Comparison of ENCODE assay signal across 7 mouse cellular contexts in genomic region chr3:116747648-116748047, GRCm38 (mm10). TPM values are rescaled to one million over a fixed set of nuclear protein-coding genes. Genes with fewer than 3 reads are reported as not detected.
DNase-seq lines count a peak whose midpoint lies in the region; ATAC-seq and TF ChIP-seq lines count a peak whose summit lies in the region.
"Not testable (repeated sequence)": the region's sequence is repeated elsewhere in the genome, so short reads cannot be mapped to it uniquely, and the experiment has no call there.

No protein-coding gene starts in this region.

- peaks cover 17% of the 10 kb centered on the region for H3K36me3 ChIP-seq in hindbrain, postnatal 0 days (ENCODE audit: insufficient read depth, low read length)
- not testable (repeated sequence) for H3K36me3 ChIP-seq in kidney, postnatal 0 days (ENCODE audit: insufficient read depth, low read length); lung, postnatal 0 days (ENCODE audit: insufficient read depth, low read length); stomach, postnatal 0 days (ENCODE audit: control insufficient read depth, insufficient read depth, low read length)

- DNase-seq in Patski (ENCODE audit: low read depth, low spot score); hindbrain, postnatal 0 days (ENCODE audit: low spot score); kidney, postnatal 0 days (ENCODE audit: low spot score); left cerebral cortex, adult 2 months (ENCODE audit: extremely low spot score in 1 of 2, low spot score in 2 of 2); lung, postnatal 0 days (ENCODE audit: low spot score); stomach, postnatal 0 days (ENCODE audit: low spot score): not testable (repeated sequence)
- DNase-seq in heart, adult 11 months, result peak; percentile 76

- not testable (repeated sequence) for H3K27ac ChIP-seq in hindbrain, postnatal 0 days; kidney, postnatal 0 days; left cerebral cortex, adult 2 months; lung, postnatal 0 days (ENCODE audit: low read length); stomach, postnatal 0 days (replicated peaks)

- not testable (repeated sequence) for H3K9me3 ChIP-seq in hindbrain, postnatal 0 days (ENCODE audit: low read length); kidney, postnatal 0 days (replicated peaks; ENCODE audit: low read length); lung, postnatal 0 days (ENCODE audit: low read length); stomach, postnatal 0 days (ENCODE audit: control insufficient read depth, low read length)

- not testable (repeated sequence) for H3K9ac ChIP-seq in hindbrain, postnatal 0 days (replicated peaks; ENCODE audit: low read length); kidney, postnatal 0 days (ENCODE audit: low read depth, low read length); lung, postnatal 0 days (replicated peaks; ENCODE audit: low read depth); stomach, postnatal 0 days (ENCODE audit: low read length)

- not testable (repeated sequence) for H3K4me2 ChIP-seq in hindbrain, postnatal 0 days (ENCODE audit: low read depth, low read length); kidney, postnatal 0 days (ENCODE audit: low read length); lung, postnatal 0 days (replicated peaks; ENCODE audit: low read depth, low read length); stomach, postnatal 0 days (replicated peaks; ENCODE audit: low read depth)

- peak; percentile 66 for TF ChIP-seq CTCF in Patski (IDR thresholded peaks at IDR 0.05)
- 0 out of 2 replicates have a peak, but pooled peaks have one; percentile 9 for TF ChIP-seq CTCF in hindbrain, postnatal 0 days (IDR thresholded peaks at IDR 0.05; ENCODE audit: low read depth)
- TF ChIP-seq CTCF in kidney, postnatal 0 days (IDR thresholded peaks at IDR 0.05; ENCODE audit: low read depth), result peak; percentile 28; the same call in 1 of the 2 replicates
- TF ChIP-seq CTCF in left cerebral cortex, adult 2 months (IDR thresholded peaks at IDR 0.05), result peak; percentile 12
- TF ChIP-seq CTCF in lung, postnatal 0 days (IDR thresholded peaks at IDR 0.05), result peak; percentile 21
- peak; percentile 44 for TF ChIP-seq CTCF in stomach, postnatal 0 days (IDR thresholded peaks at IDR 0.05; ENCODE audit: low read depth)

- intact Hi-C loops in left cerebral cortex, adult 2 months (cut with DNase I), result loop anchor here (2.0 kb wide), 1 partner anchor 153 kb away; the partner anchor contains the start of gene Sass6

- CTCF ChIA-PET in Patski (lab: Charles Lee), result interaction anchor here (1.0 to 7.4 kb wide), 6 partner anchors 12 to 416 kb away, joined by 4 to 64 read pairs (median 5); partner anchors contain the start of genes Dbt and Slc35a3

- not testable (repeated sequence) for ATAC-seq in Patski; hindbrain, postnatal 0 days; kidney, postnatal 0 days (replicated peaks; ENCODE audit: low FRiP score, low read depth); lung, postnatal 0 days; stomach, postnatal 0 days (ENCODE audit: low FRiP score, low TSS enrichment)

- POLR2A ChIA-PET in Patski (lab: Charles Lee), result not testable (repeated sequence)

- not testable (repeated sequence) for TF ChIP-seq EP300 in lung, postnatal 0 days (IDR thresholded peaks at IDR 0.05); stomach, postnatal 0 days (optimal IDR thresholded peaks at IDR 0.05)

- WGBS in hindbrain, postnatal 0 days, result 90% methylated on average over 7 of the region's 7 CpGs
- WGBS in kidney, postnatal 0 days, result 88% methylated on average over 7 of the region's 7 CpGs
- 88% methylated on average over 7 of the region's 7 CpGs for WGBS in lung, postnatal 0 days
- 89% methylated on average over 7 of the region's 7 CpGs for WGBS in stomach, postnatal 0 days

- H3K27me3 ChIP-seq in Patski; hindbrain, postnatal 0 days (ENCODE audit: insufficient read depth, low read length); kidney, postnatal 0 days (ENCODE audit: insufficient read depth, low read length); lung, postnatal 0 days (replicated peaks; ENCODE audit: insufficient read depth, low read length); stomach, postnatal 0 days (ENCODE audit: control insufficient read depth, insufficient read depth, low read length): not testable (repeated sequence)

- H3K4me1 ChIP-seq in hindbrain, postnatal 0 days (ENCODE audit: insufficient read depth, low read length); kidney, postnatal 0 days (replicated peaks; ENCODE audit: insufficient read depth, low read length); lung, postnatal 0 days (ENCODE audit: insufficient read depth, low read depth, low read length); stomach, postnatal 0 days (replicated peaks; ENCODE audit: control insufficient read depth, insufficient read depth): not testable (repeated sequence)

- in situ Hi-C loops in Patski (cut with MboI; ENCODE audit: low pct_unique_long_range_greater_than_20kb), result loop anchor here (5.0 to 25.0 kb wide), 4 partner anchors 150 to 710 kb away; partner anchors contain the start of gene Dbt

- not testable (repeated sequence) for H3K4me3 ChIP-seq in hindbrain, postnatal 0 days (ENCODE audit: low read length); kidney, postnatal 0 days (replicated peaks; ENCODE audit: low read depth, low read length); left cerebral cortex, adult 2 months; lung, postnatal 0 days (ENCODE audit: low read depth, low read length); stomach, postnatal 0 days (ENCODE audit: low read depth, low read length)

RNA-seq across cellular contexts. Expression of gene Slc35a3, which starts 35.0 kb away (rescaled TPM):
- polyA plus RNA-seq in Patski (2021), result 44.0 TPM
- total RNA-seq in hindbrain, postnatal 0 days (2014; rRNA removed), result 15.9 and 20.7 TPM in 2 replicates
- polyA plus RNA-seq in hindbrain, postnatal 0 days (2015; fragmentation: Nextera tagmentation; extraction: Ambion mirVana), result 7.0 and 8.0 TPM in 2 replicates
- polyA plus RNA-seq in kidney, postnatal 0 days (2015; fragmentation: Nextera tagmentation; extraction: Ambion mirVana), result 14.8 and 15.0 TPM in 2 replicates
- 10 to 100 TPM; 15.7 to 17.7 TPM for total RNA-seq in left cerebral cortex, adult 2 months (2021)
- 10.0 TPM in 2 replicates for polyA plus RNA-seq in lung, postnatal 0 days (2015; fragmentation: Nextera tagmentation; extraction: Ambion mirVana)
- 25.2 and 25.3 TPM in 2 replicates for polyA plus RNA-seq in stomach, postnatal 0 days (2015; fragmentation: Nextera tagmentation; extraction: Ambion mirVana)

Comparison
In these comparisons a context has a peak if more than half of its experiments do, and no peak if none do; other contexts are left out.
1. CTCF ChIP-seq: peak in every context shown above with its lines; median percentile 66 in Patski; 44 in stomach, postnatal 0 days; 28 in kidney, postnatal 0 days; 21 in lung, postnatal 0 days; 12 in left cerebral cortex, adult 2 months; 9 in hindbrain, postnatal 0 days.